Mouse (Mus musculus): Measurements from ENCODE around the gene Grem1. TPM values are rescaled to one million over a fixed set of nuclear protein-coding genes. Genes with fewer than 3 reads are reported as not detected.

The Grem1 gene
- polyA plus RNA-seq, 1 experiment from 2014 or later = 11.5 TPM

GRCm38 (mm10) chr2:113774150-113774805, 15.8 kb upstream of the Grem1 start:
- no peak for DNase-seq (ENCODE audit: low spot score)
- H3K9me3 ChIP-seq (ENCODE audit: control insufficient read depth, low read length) = no peaks in the 10 kb centered on the region
- H3K4me1 ChIP-seq (replicated peaks; ENCODE audit: control insufficient read depth, insufficient read depth, low read length) = no peaks in the 10 kb centered on the region
- 63% methylated on average over 6 of the region's 6 CpGs for WGBS
- no peak overlapping the region for H3K9ac ChIP-seq (ENCODE audit: low read length)
- no peak overlapping the region for H3K4me3 ChIP-seq (ENCODE audit: low read depth, low read length)
- H3K36me3 ChIP-seq (ENCODE audit: control insufficient read depth, insufficient read depth, low read length) = no peaks in the 10 kb centered on the region
- H3K27me3 ChIP-seq (replicated peaks; ENCODE audit: control insufficient read depth, insufficient read depth, low read length) = no peaks in the 10 kb centered on the region
- no peak overlapping the region for H3K27ac ChIP-seq (ENCODE audit: low read depth)
- peak; percentile 43; the same call in 1 of the 2 replicates for ATAC-seq (replicated peaks; ENCODE audit: low FRiP score, low TSS enrichment, low read depth)
- no peak overlapping the region for H3K4me2 ChIP-seq (ENCODE audit: low read length)

- H3K27ac ChIP-seq (ENCODE audit: low read depth) = no peak overlapping the region
- no peaks in the 10 kb centered on the region for H3K4me1 ChIP-seq (replicated peaks; ENCODE audit: control insufficient read depth, insufficient read depth, low read length)
- DNase-seq (ENCODE audit: low spot score) = no peak
- no peaks in the 10 kb centered on the region for H3K27me3 ChIP-seq (replicated peaks; ENCODE audit: control insufficient read depth, insufficient read depth, low read length)
- no peak overlapping the region for H3K4me3 ChIP-seq (ENCODE audit: low read depth, low read length)
- H3K9ac ChIP-seq (ENCODE audit: low read length) = no peak overlapping the region
- no peaks in the 10 kb centered on the region for H3K36me3 ChIP-seq (ENCODE audit: control insufficient read depth, insufficient read depth, low read length)
- no peaks in the 10 kb centered on the region for H3K9me3 ChIP-seq (ENCODE audit: control insufficient read depth, low read length)
- 80% methylated on average over 8 of the region's 8 CpGs for WGBS
- ATAC-seq (replicated peaks; ENCODE audit: low FRiP score, low TSS enrichment, low read depth) = no peak
- no peak overlapping the region for H3K4me2 ChIP-seq (ENCODE audit: low read length)
Observed at GRCm38 (mm10) chr2:113768541-113769303, 10.3 kb upstream of the Grem1 start.

GRCm38 (mm10) chr2:113765885-113766284, 7.4 kb upstream of the Grem1 start:
- 50% methylated on average over 1 of the region's 1 CpGs for WGBS
- Histone ChIP-seq H3K9me3 (ENCODE audit: control insufficient read depth, low read length) (no peaks in the 10 kb centered on the region), H3K4me2 (ENCODE audit: low read length) (no peak overlapping the region), H3K27ac (ENCODE audit: low read depth) (no peak overlapping the region), H3K36me3 (ENCODE audit: control insufficient read depth, insufficient read depth, low read length) (no peaks in the 10 kb centered on the region), H3K27me3 (replicated peaks; ENCODE audit: control insufficient read depth, insufficient read depth, low read length) (no peaks in the 10 kb centered on the region), H3K9ac (ENCODE audit: low read length) (no peak overlapping the region), H3K4me1 (replicated peaks; ENCODE audit: control insufficient read depth, insufficient read depth, low read length) (no peaks in the 10 kb centered on the region), H3K4me3 (ENCODE audit: low read depth, low read length) (no peak overlapping the region)
- ATAC-seq (replicated peaks; ENCODE audit: low FRiP score, low TSS enrichment, low read depth) = no peak
- no peak for DNase-seq (ENCODE audit: low spot score)

DNA sequence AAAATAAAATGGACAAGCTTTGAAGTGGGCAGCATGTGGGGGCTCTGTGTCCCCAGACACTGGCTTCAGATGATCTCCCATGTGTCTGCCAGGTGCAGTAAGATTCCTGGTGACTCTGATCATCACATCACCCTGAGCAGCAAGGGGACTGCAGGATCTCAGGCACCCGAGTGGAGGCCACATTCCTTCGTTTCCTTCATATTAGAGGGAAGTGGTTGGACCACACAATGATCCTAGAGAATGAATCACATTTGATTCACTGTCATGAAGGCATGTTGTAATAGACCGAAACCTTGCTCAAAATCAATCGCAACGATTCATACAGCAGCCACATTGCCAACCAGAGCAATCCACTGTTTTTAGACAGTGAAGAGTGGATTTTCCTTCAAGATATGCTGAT, 6.5 kb upstream of the Grem1 start:
- no peaks in the 10 kb centered on the region for H3K36me3 ChIP-seq (ENCODE audit: control insufficient read depth, insufficient read depth, low read length)

DNA sequence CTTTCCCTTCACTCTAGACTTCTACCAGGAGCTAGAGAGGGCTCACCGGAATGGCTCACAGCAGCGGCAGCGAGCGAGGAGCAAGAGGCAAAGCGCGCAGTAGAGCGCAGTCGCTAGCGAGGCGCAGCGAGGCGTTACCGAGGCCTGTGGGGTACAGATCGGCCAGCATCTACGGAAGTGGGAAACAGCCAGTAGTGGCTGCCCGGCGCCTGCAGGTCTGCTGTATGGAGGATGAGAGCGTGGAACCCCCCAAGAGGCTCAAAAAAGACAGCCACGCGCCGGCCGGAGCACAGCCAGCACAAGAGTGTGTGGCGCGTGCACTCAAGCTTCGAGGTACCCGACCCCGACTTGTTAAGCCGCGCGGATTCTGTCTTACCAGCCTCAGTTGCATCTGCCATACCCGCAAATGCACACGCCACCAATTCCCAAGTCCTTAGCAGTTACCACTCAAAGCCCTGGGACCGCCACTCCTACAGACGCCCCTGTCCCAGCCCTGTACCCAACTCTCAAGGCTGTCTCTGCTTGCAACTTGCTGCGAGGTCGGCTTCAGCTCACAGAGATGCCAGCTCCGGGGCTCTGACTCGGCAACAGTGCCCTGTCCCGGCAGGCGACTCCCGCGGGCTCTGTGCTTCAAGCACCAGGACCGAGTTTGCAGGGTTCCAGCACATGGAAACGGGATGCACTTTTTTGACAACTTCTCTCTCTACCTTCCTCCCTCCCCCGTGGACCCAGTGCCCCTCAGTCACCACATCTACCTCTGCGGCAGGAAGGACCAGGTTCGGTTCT, 728 bp downstream of the Grem1 start:
- no peak for ATAC-seq (replicated peaks; ENCODE audit: low FRiP score, low TSS enrichment, low read depth)
- under 1% methylated on average over 47 of the region's 47 CpGs for WGBS
- H3K4me1 ChIP-seq (replicated peaks; ENCODE audit: control insufficient read depth, insufficient read depth, low read length) = peaks cover 5% of the 10 kb centered on the region; the same call in 1 of the 2 replicates
- H3K9ac ChIP-seq (ENCODE audit: low read length) = peak overlapping the region; percentile 42
- peaks cover 49% of the 10 kb centered on the region for H3K27me3 ChIP-seq (replicated peaks; ENCODE audit: control insufficient read depth, insufficient read depth, low read length)
- H3K36me3 ChIP-seq (ENCODE audit: control insufficient read depth, insufficient read depth, low read length) = no peaks in the 10 kb centered on the region
- 0 out of 2 replicates have a peak overlapping the region, but pooled peaks have one; percentile 27 for H3K27ac ChIP-seq (ENCODE audit: low read depth)
- H3K9me3 ChIP-seq (ENCODE audit: control insufficient read depth, low read length) = no peaks in the 10 kb centered on the region
- H3K4me2 ChIP-seq (ENCODE audit: low read length) = peak overlapping the region; percentile 95
- peak overlapping the region; percentile 52 for H3K4me3 ChIP-seq (ENCODE audit: low read depth, low read length)
- peak; percentile 78 for DNase-seq (ENCODE audit: low spot score)

More for the DNA sequence above, 6.5 kb upstream of the Grem1 start:
- H3K4me3 ChIP-seq (ENCODE audit: low read depth, low read length) = no peak overlapping the region
- H3K4me1 ChIP-seq (replicated peaks; ENCODE audit: control insufficient read depth, insufficient read depth, low read length) = no peaks in the 10 kb centered on the region
- H3K27ac ChIP-seq (ENCODE audit: low read depth) = no peak overlapping the region
- no peak for ATAC-seq (replicated peaks; ENCODE audit: low FRiP score, low TSS enrichment, low read depth)
- H3K27me3 ChIP-seq (replicated peaks; ENCODE audit: control insufficient read depth, insufficient read depth, low read length) = peaks cover 7% of the 10 kb centered on the region
- H3K9ac ChIP-seq (ENCODE audit: low read length) = no peak overlapping the region
- no peak overlapping the region for H3K4me2 ChIP-seq (ENCODE audit: low read length)
- DNase-seq (ENCODE audit: low spot score) = no peak
- no peaks in the 10 kb centered on the region for H3K9me3 ChIP-seq (ENCODE audit: control insufficient read depth, low read length)
- WGBS = 75% methylated on average over 5 of the region's 5 CpGs

DNA sequence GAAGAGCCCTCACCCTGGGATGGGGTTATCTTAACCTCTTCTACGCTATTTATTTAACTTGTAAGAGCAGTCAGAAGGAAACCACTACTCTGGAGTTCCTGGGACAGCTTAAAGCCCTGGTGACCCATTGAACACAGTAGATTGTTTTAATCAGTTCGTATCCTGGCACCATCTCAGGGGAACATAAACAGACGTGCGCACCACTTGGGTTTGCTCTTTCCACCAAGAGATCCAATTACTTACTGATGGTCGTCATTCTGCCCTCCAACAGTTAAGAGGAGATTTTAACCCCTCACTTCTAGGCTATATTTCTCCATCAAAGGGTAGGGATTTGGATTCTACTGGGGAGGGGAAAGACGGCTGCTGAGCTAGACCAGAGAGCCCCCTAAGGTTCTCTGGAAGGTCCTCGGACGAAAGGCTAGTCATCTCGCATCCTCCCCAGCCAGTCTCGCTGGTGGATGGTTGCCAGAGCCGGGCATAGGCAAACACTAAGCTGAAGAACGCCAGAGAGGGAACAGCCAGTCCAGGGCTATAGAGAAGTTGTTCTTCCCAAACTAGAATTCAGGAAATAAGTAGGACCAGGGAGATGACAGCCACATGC, 1.4 kb downstream of the Grem1 start:
- peaks cover 49% of the 10 kb centered on the region for H3K27me3 ChIP-seq (replicated peaks; ENCODE audit: control insufficient read depth, insufficient read depth, low read length)
- 1% methylated on average over 12 of the region's 12 CpGs for WGBS
- ATAC-seq (replicated peaks; ENCODE audit: low FRiP score, low TSS enrichment, low read depth) = no peak

GRCm38 (mm10) chr2:113749721-113750120, 8.7 kb downstream of the Grem1 start:
- no peak for DNase-seq (ENCODE audit: low spot score)
- no peak overlapping the region for H3K27ac ChIP-seq (ENCODE audit: low read depth)
- no peak overlapping the region for H3K4me3 ChIP-seq (ENCODE audit: low read depth, low read length)
- no peaks in the 10 kb centered on the region for H3K9me3 ChIP-seq (ENCODE audit: control insufficient read depth, low read length)
- H3K36me3 ChIP-seq (ENCODE audit: control insufficient read depth, insufficient read depth, low read length) = no peaks in the 10 kb centered on the region
- WGBS = 74% methylated on average over 12 of the region's 12 CpGs
- H3K4me1 ChIP-seq (replicated peaks; ENCODE audit: control insufficient read depth, insufficient read depth, low read length) = no peaks in the 10 kb centered on the region
- no peaks in the 10 kb centered on the region for H3K27me3 ChIP-seq (replicated peaks; ENCODE audit: control insufficient read depth, insufficient read depth, low read length)
- no peak for ATAC-seq (replicated peaks; ENCODE audit: low FRiP score, low TSS enrichment, low read depth)
- no peak overlapping the region for H3K9ac ChIP-seq (ENCODE audit: low read length)
- H3K4me2 ChIP-seq (ENCODE audit: low read length) = no peak overlapping the region

More for the DNA sequence above, 1.4 kb downstream of the Grem1 start:
- Histone ChIP-seq H3K9ac (ENCODE audit: low read length) (peak overlapping the region; percentile 42), H3K4me2 (ENCODE audit: low read length) (peak overlapping the region; percentile 95), H3K4me1 (replicated peaks; ENCODE audit: control insufficient read depth, insufficient read depth, low read length) (peaks cover 5% of the 10 kb centered on the region; the same call in 1 of the 2 replicates), H3K9me3 (ENCODE audit: control insufficient read depth, low read length) (no peaks in the 10 kb centered on the region), H3K4me3 (ENCODE audit: low read depth, low read length) (peak overlapping the region; percentile 52), H3K27ac (ENCODE audit: low read depth) (0 out of 2 replicates have a peak overlapping the region, but pooled peaks have one; percentile 27), H3K36me3 (ENCODE audit: control insufficient read depth, insufficient read depth, low read length) (no peaks in the 10 kb centered on the region)
- no peak for DNase-seq (ENCODE audit: low spot score)

- ATAC-seq (replicated peaks; ENCODE audit: low FRiP score, low TSS enrichment, low read depth) (no peak), DNase-seq (ENCODE audit: low spot score) (no peak)
- H3K4me1 ChIP-seq (replicated peaks; ENCODE audit: control insufficient read depth, insufficient read depth, low read length) = no peaks in the 10 kb centered on the region
- no peak overlapping the region for H3K27ac ChIP-seq (ENCODE audit: low read depth)
- H3K36me3 ChIP-seq (ENCODE audit: control insufficient read depth, insufficient read depth, low read length) = no peaks in the 10 kb centered on the region
- H3K4me2 ChIP-seq (ENCODE audit: low read length) = no peak overlapping the region
- no peaks in the 10 kb centered on the region for H3K27me3 ChIP-seq (replicated peaks; ENCODE audit: control insufficient read depth, insufficient read depth, low read length)
- H3K9ac ChIP-seq (ENCODE audit: low read length) = no peak overlapping the region
- no peaks in the 10 kb centered on the region for H3K9me3 ChIP-seq (ENCODE audit: control insufficient read depth, low read length)
- H3K4me3 ChIP-seq (ENCODE audit: low read depth, low read length) = no peak overlapping the region
- WGBS = 90% methylated on average over 9 of the region's 9 CpGs
Observed at GRCm38 (mm10) chr2:113749309-113749708, 9.1 kb downstream of the Grem1 start.
